Mouse (Mus musculus): ENCODE measurements around the gene Gtf2h2.
"Not testable (repeated sequence)": the region's sequence is repeated elsewhere in the genome, so short reads cannot be mapped to it uniquely, and the experiment has no call there.

The Gtf2h2 gene

GRCm38 (mm10) chr13:100490424-100490823 is 2.0 kb downstream of the Gtf2h2 start:
- no peak for DNase-seq (ENCODE audit: low read depth, low spot score)

GRCm38 (mm10) chr13:100483610-100484009 is 8.8 kb downstream of the Gtf2h2 start:
- DNase-seq (ENCODE audit: low read depth, low spot score), result no peak

GRCm38 (mm10) chr13:100463527-100464222 is 28.7 kb downstream of the Gtf2h2 start:
- DNase-seq (ENCODE audit: low read depth, low spot score), result no peak

DNA sequence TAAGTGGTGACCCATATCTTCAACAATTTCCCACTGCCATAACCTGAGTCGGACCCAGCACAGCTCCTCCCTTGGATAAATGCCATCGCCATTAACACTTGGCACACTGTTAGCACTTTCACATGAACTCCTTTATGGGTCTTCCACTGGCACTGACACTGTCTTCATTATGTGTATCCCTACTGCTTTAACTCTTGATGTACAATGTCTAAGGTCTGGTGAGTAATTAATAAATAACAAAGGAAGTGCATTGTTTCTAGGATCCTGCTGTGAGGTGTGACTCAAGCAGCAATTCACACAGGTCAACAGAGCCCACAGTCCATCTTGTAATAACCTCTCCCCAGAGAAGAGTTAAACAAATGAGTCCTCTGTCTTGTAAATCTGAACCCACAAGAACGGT is 31.0 kb downstream of the Gtf2h2 start:
- DNase-seq (ENCODE audit: low read depth, low spot score), result no peak

DNA sequence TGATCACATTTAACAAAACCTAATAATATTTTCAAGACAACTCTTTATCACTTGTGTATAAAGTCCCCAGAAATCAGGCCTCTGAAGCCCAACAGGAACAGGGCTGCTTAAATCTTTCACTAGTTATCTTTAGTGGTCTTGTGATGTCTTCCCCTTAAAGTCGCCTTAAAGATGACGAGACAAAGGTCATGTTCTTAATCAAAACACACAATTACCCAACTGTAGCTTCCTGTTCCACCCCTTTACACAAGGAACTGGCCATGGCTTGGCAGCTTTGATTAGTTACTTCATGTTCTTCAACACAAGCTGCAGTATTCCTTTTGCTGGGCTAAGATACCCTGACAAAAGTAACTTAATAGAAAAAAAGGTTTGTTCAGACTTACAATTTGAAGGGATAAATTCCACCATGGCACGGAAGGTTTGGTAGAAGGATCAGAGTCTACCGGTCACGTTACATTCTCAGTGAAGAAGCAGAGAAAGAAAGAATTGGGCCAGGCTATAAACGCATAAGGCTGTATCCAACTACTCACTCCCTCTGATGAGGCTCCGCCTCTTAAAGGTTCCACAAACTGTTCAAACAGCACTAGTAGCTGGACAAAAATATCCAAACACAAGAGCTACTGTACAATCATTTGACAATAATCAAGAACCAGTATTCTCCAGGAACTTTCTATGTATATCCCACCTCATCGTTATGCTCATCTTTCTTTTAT is 39.8 kb downstream of the Gtf2h2 start, which contains the start of gene Naip1:
Gene Naip1 (minus strand): TSS at position 455 of the 713 bp plus-strand sequence.
- not testable (repeated sequence) for DNase-seq (ENCODE audit: low read depth, low spot score)

GRCm38 (mm10) chr13:100449495-100449894 is 42.9 kb downstream of the Gtf2h2 start:
- peak; percentile 46 for DNase-seq (ENCODE audit: low read depth, low spot score)

GRCm38 (mm10) chr13:100440116-100440515 is 52.3 kb downstream of the Gtf2h2 start:
- peak; percentile 54 for DNase-seq (ENCODE audit: low read depth, low spot score)

DNA sequence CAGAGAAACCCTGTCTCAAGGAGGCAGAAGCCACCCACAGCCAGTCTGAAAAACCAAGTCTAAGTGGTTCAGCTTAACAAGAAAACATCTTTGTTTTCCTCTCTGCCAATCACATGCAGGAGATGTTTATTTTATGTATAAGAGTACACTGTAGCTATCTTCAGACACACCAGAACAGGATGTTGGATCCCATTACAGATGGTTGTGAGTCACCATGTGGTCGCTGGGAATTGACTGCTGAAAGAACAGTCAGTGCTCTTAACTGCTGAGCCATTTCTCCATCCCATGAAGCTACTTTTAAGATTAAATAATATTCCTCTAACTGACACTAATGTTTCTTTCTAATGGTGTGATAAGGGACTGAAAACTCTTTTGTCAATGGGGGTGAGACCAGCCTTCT is 53.7 kb downstream of the Gtf2h2 start:
- DNase-seq (ENCODE audit: low read depth, low spot score), result no peak

DNA sequence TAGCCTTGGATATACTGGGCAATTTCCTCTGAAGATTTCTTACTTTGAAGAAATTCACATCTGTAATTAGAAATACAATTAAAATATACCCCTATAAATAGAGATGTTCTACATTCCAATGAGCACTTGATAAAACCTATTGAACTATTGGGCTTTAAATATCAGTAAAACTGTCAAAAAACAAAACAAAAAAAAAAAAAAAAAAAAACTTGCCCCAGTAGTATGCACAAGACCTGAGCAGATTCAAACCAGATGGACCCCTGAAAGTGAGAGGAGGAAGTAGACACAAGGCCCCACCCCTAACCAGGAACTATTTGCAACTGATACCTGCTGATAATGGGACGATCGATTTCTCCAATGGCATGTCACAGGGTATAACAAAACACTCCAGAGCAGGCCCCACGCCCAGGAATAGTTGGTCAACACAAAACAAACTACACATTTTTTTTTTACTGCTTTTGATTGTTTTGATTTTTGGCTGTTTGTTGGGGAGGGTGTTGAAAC is 55.0 kb downstream of the Gtf2h2 start:
- peak; percentile 92 for DNase-seq (ENCODE audit: low read depth, low spot score)

GRCm38 (mm10) chr13:100436556-100437163 is 55.7 kb downstream of the Gtf2h2 start:
- peak; percentile 94 for DNase-seq (ENCODE audit: low read depth, low spot score)

DNA sequence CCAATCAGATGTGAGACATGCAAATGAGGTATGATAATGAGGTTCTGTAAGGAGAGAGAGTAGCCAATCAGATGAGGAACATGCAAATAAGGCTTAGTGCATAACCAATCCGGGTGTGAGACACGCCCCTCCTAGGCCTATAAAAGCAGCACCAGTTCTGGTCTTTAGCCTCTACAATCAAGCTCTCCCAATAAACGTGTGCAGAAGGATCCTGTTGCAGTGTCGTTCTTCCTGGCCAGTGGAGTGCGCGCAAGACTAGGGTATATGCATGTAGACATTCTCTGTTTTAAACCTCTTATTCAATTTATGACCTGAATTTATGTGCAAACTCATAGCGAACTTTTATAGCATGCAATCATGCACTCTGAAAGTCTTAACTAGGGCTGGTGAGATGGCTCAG is 72.4 kb downstream of the Gtf2h2 start:
- not testable (repeated sequence) for DNase-seq (ENCODE audit: low read depth, low spot score)

- DNase-seq (ENCODE audit: low read depth, low spot score), result no peak
These were observed 78.0 kb downstream of the Gtf2h2 start for GRCm38 (mm10) chr13:100414428-100414827.

Data from A20 (cell line).